Mouse (Mus musculus): Measurements from ENCODE around the gene Cend1. TPM values are rescaled to one million over a fixed set of nuclear protein-coding genes. Genes with fewer than 3 reads are reported as not detected.

Cend1 gene
- polyA plus RNA-seq, 1 experiment: 1.3 TPM

DNA sequence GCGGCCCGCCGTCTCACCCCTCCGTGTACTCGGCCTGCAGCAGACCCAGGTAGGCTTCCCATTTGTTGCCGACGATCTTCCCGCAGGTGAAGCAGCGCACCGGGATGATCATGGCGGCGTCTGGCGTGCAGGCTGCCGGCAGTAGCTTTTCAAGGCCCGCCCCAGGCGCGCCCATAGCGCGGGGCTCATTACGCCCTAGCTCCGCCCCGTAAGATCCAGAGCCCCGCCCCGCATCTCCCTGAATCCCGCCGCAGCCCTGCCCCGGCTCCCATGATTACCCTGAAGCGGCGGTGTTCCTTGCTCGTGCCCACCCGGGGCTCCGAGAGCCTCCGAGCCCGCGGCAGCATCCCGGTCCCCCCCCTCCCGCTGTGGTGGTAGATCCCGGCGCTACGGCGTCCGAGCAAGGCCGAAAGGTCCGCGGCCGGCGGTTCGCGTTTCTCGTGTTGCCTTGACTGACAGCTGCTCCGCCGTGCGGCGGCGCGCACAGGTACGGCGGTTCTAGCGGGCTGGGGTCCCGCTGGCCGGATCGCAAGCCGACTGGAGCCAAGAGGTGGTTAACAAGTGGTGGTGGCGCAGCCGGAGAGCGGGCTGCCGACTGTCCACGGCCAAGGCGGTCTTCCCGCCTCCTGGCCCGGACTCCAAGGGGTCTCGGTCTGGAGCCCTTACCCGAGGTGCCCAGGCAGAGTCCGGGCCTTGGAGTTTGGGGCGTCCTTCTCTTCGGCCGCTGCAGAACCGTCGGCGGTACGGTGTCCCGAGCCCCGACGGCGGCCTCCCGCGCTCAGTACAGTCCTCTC, 45.9 kb upstream of the Cend1 start, which contains the start of the genes Polr2l and Tspan4:
Polr2l (minus strand) TSS at position 122 of the 794 bp plus-strand sequence.
Tspan4 (plus strand) TSS at position 230 of the 794 bp plus-strand sequence.
- WGBS: 1% methylated on average over 87 of the region's 87 CpGs
- Histone ChIP-seq H3K27ac (ENCODE audit: insufficient read depth, low read depth, low read length) (peak within 1 kb of the TSS; percentile 98), H3K4me1 (ENCODE audit: control insufficient read depth, insufficient read depth, low read length) (peaks cover 25% of the 10 kb centered on the region), H3K27me3 (replicated peaks; ENCODE audit: control insufficient read depth, insufficient read depth, low read length) (no peaks in the 10 kb centered on the region), H3K4me3 (ENCODE audit: insufficient read depth, low read depth, low read length) (peak within 1 kb of the TSS; percentile 96), H3K36me3 (ENCODE audit: control insufficient read depth, insufficient read depth, low read length) (no peaks in the 10 kb centered on the region)
- peak; percentile 73 for TF ChIP-seq POLR2A (IDR thresholded peaks at IDR 0.05; ENCODE audit: low read depth, low read length)
- no peak for TF ChIP-seq CTCF (conservative IDR thresholded peaks at IDR 0.05; ENCODE audit: insufficient read depth, insufficient read length, low read depth, low read length)
- DNase-seq: peak; percentile 91

DNA sequence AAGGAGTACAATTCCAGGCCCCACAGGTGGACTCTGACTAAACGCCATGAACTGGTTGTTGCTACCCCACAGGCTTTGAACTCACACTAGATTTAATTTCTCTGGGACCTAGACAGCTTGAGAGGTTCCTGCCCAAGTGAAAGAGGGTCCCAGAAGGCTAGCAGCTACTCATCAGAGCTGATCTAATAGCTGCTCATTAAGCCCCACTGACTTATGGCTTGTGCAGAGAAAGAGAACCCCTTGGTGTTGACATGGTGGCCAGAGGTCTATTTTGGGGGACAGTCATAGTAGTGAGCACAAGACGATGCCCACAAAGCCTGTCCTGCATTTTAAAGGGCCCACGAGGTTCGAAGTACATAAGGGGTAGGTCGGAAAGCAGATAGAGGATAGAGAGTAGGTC, 44.9 kb upstream of the Cend1 start:
- H3K4me3 ChIP-seq (ENCODE audit: insufficient read depth, low read depth, low read length): peak overlapping the region; percentile 96
- peaks cover 34% of the 10 kb centered on the region for H3K4me1 ChIP-seq (ENCODE audit: control insufficient read depth, insufficient read depth, low read length)
- H3K36me3 ChIP-seq (ENCODE audit: control insufficient read depth, insufficient read depth, low read length): no peaks in the 10 kb centered on the region
- no peak for DNase-seq
- TF ChIP-seq CTCF (conservative IDR thresholded peaks at IDR 0.05; ENCODE audit: insufficient read depth, insufficient read length, low read depth, low read length) (no peak), POLR2A (IDR thresholded peaks at IDR 0.05; ENCODE audit: low read depth, low read length) (no peak)
- 5% methylated on average over 5 of the region's 5 CpGs for WGBS
- no peak overlapping the region for H3K27ac ChIP-seq (ENCODE audit: insufficient read depth, low read depth, low read length)
- H3K27me3 ChIP-seq (replicated peaks; ENCODE audit: control insufficient read depth, insufficient read depth, low read length): no peaks in the 10 kb centered on the region

DNA sequence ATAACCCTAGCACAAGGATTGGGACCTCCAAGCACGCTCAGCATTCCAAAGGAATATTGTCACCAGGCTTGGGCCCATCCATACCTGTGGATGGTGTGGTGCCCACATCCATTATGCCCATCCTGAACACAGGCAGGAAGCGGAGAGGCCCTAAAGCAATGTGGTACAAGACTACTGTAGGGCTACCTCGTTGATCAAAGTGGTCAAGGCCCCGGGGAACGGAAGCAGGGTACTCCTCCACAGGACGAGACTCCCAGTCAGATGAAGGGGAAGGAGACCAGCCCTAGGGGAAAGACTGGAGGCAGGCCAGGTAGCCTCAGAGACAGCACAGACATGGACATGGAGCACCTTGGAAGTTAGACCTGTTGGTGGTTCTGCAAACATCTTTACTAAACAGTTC, 43.5 kb upstream of the Cend1 start:
- DNase-seq: no peak
- Histone ChIP-seq H3K36me3 (ENCODE audit: control insufficient read depth, insufficient read depth, low read length) (no peaks in the 10 kb centered on the region), H3K27me3 (replicated peaks; ENCODE audit: control insufficient read depth, insufficient read depth, low read length) (no peaks in the 10 kb centered on the region), H3K4me3 (ENCODE audit: insufficient read depth, low read depth, low read length) (no peak overlapping the region), H3K4me1 (ENCODE audit: control insufficient read depth, insufficient read depth, low read length) (peaks cover 43% of the 10 kb centered on the region), H3K27ac (ENCODE audit: insufficient read depth, low read depth, low read length) (no peak overlapping the region)
- TF ChIP-seq CTCF (conservative IDR thresholded peaks at IDR 0.05; ENCODE audit: insufficient read depth, insufficient read length, low read depth, low read length) (no peak), POLR2A (IDR thresholded peaks at IDR 0.05; ENCODE audit: low read depth, low read length) (no peak)
- 66% methylated on average over 6 of the region's 6 CpGs for WGBS

DNA sequence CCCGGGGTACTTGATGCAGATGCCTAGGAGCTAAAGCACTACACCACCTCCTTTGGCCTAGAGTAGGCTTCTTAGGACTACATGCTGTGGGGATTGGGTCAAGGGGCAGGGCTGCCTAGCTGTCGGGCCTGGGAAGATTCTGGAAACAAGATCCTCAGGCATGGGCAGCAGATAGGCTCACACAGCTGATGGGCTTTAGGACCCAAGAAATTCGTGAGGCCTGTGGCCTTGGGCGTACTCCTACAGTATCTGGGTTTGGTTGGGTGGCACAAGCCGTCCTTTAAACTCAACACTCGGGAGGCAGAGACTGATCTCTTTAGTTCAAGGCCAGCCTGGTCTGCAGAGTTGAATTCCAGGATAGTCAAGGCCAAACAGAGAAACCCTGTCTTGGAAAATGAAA, 42.9 kb upstream of the Cend1 start:
- H3K4me1 ChIP-seq (ENCODE audit: control insufficient read depth, insufficient read depth, low read length): peaks cover 38% of the 10 kb centered on the region
- WGBS: 73% methylated on average over 6 of the region's 6 CpGs

DNA sequence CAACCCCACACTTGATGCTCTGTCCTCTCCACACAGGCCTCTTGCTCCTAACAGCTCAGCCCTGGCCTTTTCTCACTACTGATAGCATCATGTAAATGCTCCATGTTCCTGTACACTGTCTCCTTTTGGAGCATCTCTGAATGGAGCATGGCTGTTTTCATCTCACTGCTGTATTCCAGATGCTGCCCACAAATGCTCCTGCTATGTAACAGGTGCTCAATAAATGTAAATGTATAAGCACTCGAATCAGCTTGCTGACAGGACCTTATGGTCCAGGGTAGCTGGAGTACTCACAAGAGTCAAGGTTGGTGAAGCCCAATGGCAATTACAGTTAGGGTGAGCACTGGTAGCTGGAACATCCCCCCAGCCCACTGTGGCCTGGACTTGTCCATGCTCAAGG, 41.9 kb upstream of the Cend1 start:
- 95% methylated on average over 1 of the region's 1 CpGs for WGBS
- H3K4me1 ChIP-seq (ENCODE audit: control insufficient read depth, insufficient read depth, low read length): peaks cover 39% of the 10 kb centered on the region
- H3K4me3 ChIP-seq (ENCODE audit: insufficient read depth, low read depth, low read length): no peak overlapping the region
- no peaks in the 10 kb centered on the region for H3K27me3 ChIP-seq (replicated peaks; ENCODE audit: control insufficient read depth, insufficient read depth, low read length)
- TF ChIP-seq POLR2A (IDR thresholded peaks at IDR 0.05; ENCODE audit: low read depth, low read length) (no peak), CTCF (conservative IDR thresholded peaks at IDR 0.05; ENCODE audit: insufficient read depth, insufficient read length, low read depth, low read length) (no peak)
- H3K36me3 ChIP-seq (ENCODE audit: control insufficient read depth, insufficient read depth, low read length): no peaks in the 10 kb centered on the region
- no peak overlapping the region for H3K27ac ChIP-seq (ENCODE audit: insufficient read depth, low read depth, low read length)
- DNase-seq: no peak

More for the DNA sequence above, 42.9 kb upstream of the Cend1 start:
- Histone ChIP-seq H3K27ac (ENCODE audit: insufficient read depth, low read depth, low read length) (no peak overlapping the region), H3K36me3 (ENCODE audit: control insufficient read depth, insufficient read depth, low read length) (no peaks in the 10 kb centered on the region), H3K4me3 (ENCODE audit: insufficient read depth, low read depth, low read length) (no peak overlapping the region), H3K27me3 (replicated peaks; ENCODE audit: control insufficient read depth, insufficient read depth, low read length) (no peaks in the 10 kb centered on the region)
- no peak for TF ChIP-seq POLR2A (IDR thresholded peaks at IDR 0.05; ENCODE audit: low read depth, low read length)
- TF ChIP-seq CTCF (conservative IDR thresholded peaks at IDR 0.05; ENCODE audit: insufficient read depth, insufficient read length, low read depth, low read length): no peak
- DNase-seq: no peak

DNA sequence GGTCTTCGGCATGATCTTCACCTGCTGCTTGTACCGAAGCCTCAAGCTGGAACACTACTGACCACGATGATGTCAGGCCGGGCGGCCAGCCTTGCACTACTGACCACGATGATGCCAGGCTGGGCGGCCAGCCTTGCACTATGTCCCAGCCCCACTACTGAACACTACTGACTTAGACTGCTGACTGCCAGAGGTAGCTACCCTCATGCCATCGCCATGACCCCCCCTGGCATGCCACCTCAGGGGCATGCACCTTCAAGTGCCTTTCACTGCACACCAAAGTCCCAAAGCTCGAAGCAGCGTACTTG, 41.3 kb upstream of the Cend1 start:
- WGBS: 84% methylated on average over 10 of the region's 10 CpGs
- Histone ChIP-seq H3K4me1 (ENCODE audit: control insufficient read depth, insufficient read depth, low read length) (peaks cover 39% of the 10 kb centered on the region), H3K4me3 (ENCODE audit: insufficient read depth, low read depth, low read length) (no peak overlapping the region), H3K36me3 (ENCODE audit: control insufficient read depth, insufficient read depth, low read length) (no peaks in the 10 kb centered on the region), H3K27me3 (replicated peaks; ENCODE audit: control insufficient read depth, insufficient read depth, low read length) (no peaks in the 10 kb centered on the region), H3K27ac (ENCODE audit: insufficient read depth, low read depth, low read length) (no peak overlapping the region)
- DNase-seq: no peak
- TF ChIP-seq CTCF (conservative IDR thresholded peaks at IDR 0.05; ENCODE audit: insufficient read depth, insufficient read length, low read depth, low read length) (no peak), POLR2A (IDR thresholded peaks at IDR 0.05; ENCODE audit: low read depth, low read length) (no peak)

DNA sequence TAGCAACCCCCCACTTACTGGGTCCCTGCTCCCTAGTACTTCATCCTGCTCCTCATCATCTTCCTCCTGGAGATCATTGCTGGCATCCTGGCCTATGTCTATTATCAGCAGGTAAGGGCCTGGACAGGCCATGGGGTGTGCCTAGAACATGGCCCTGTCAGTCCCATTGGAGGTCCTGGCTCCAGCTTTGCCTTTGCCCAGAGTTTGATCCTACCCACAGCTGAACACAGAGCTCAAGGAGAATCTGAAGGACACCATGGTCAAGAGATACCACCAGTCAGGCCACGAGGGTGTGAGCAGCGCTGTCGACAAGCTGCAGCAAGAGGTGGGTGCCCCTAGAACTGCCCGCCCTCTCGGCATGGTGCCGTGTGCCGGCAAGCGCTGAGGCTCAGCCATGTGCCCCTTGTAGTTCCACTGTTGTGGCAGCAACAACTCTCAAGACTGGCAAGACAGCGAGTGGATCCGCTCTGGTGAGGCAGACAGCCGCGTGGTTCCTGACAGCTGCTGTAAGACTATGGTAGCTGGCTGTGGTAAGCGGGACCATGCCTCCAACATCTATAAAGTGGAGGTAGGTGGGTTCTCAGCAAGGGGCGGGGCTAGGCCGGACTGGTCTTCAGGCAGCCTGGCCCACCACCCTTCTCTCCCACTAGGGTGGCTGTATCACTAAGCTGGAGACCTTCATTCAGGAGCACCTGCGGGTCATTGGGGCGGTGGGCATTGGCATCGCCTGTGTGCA, 40.8 kb upstream of the Cend1 start:
- no peak overlapping the region for H3K27ac ChIP-seq (ENCODE audit: insufficient read depth, low read depth, low read length)
- no peak overlapping the region for H3K4me3 ChIP-seq (ENCODE audit: insufficient read depth, low read depth, low read length)
- no peak for TF ChIP-seq POLR2A (IDR thresholded peaks at IDR 0.05; ENCODE audit: low read depth, low read length)
- no peak for TF ChIP-seq CTCF (conservative IDR thresholded peaks at IDR 0.05; ENCODE audit: insufficient read depth, insufficient read length, low read depth, low read length)
- 85% methylated on average over 18 of the region's 18 CpGs for WGBS
- no peaks in the 10 kb centered on the region for H3K27me3 ChIP-seq (replicated peaks; ENCODE audit: control insufficient read depth, insufficient read depth, low read length)
- H3K4me1 ChIP-seq (ENCODE audit: control insufficient read depth, insufficient read depth, low read length): peaks cover 39% of the 10 kb centered on the region
- no peaks in the 10 kb centered on the region for H3K36me3 ChIP-seq (ENCODE audit: control insufficient read depth, insufficient read depth, low read length)
- no peak for DNase-seq

Measured in kidney, adult 2 months (tissue).